Mouse (Mus musculus): ENCODE data around the gene Cphx3. TPM values are rescaled to one million over a fixed set of nuclear protein-coding genes. Genes with fewer than 3 reads are reported as not detected.
"Not testable (repeated sequence)": the region's sequence is repeated elsewhere in the genome, so short reads cannot be mapped to it uniquely, and the experiment has no call there.

The Cphx3 gene
- total RNA-seq, 2 experiments from 2014 or later = not detected

DNA sequence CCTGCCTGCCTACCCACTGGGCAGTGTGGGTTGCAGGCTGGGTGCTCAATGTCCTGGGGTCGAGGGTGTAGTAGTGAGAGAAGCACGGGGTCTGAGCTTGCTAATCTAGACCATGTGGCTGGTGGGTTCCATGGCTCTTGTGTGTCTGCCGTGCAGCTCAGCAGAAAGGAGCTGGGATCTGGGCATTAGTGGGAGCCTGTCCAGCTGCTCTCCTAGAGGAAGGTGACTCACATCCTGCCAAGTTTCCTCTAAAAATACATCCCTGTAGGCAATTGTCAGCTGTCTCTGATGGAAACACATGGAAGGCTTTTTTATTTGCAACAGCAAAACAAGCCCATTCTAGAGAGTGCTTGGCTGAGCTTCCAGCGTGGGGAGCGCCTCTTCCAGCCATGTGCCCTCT is 80.3 kb downstream of the Cphx3 start:
- DNase-seq; intact Hi-C loops (cut with DNase I; ENCODE audit: low total_unique reads): not testable (repeated sequence)

DNA sequence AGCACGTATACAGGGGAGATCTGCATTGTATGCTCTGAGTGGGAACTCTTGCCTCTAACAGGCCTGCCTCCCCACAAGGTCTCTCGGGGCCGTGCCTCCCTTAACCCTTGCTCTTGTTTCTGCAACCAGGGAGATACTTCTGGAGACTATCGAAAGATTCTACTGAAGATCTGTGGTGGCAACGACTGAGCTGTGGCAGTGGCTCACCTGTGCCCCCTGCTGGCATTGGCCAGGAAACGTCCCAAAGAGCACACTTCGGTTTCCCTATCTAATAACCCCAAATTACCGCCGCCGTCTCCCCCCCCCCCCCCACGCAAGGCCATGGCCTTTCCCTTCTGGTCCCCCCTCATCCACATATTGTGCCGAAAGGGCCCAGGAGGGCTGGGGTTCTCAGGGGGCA is 83.2 kb downstream of the Cphx3 start:
- DNase-seq; intact Hi-C loops (cut with DNase I; ENCODE audit: low total_unique reads): not testable (repeated sequence)

DNA sequence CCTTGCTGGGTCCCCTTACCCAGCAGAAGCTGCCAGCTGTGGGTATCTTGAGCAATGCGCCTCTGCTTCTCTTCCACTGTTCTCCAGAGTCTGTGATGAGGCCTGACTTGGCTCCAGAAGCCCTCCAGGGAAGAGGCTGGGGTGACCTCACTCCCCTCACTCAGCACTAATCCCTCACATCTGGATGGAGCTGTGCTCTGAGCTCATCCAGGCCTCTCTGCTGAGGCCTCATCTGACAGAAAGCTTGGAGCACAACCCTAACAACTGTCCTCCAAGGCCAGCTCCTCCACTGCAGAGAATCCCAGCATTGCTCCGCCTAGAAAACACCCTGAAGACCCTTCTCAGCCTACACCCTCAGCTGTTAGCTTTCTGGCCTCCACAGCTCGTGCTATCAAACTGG is 91.9 kb downstream of the Cphx3 start:
- DNase-seq; intact Hi-C loops (cut with DNase I; ENCODE audit: low total_unique reads): not testable (repeated sequence)

DNA sequence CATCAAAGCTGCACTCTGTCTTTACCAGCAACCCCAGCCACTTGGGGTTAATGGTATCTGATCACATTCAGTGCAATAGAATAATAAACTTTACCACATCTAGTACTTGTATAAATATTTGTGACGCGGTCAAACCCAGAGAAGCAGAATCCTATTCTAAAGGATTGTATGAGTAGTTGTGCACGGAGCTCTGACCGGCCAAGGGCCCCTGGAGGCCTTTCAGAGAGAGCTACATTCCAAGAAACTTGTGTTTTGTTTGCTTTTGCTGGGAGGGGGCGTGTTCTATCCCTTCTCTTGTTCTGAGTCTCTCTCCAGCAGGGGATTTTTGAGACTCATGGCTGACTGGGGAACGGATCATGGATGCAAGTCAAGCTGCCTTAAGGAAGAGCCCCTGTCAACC is 92.9 kb downstream of the Cphx3 start:
- DNase-seq; intact Hi-C loops (cut with DNase I; ENCODE audit: low total_unique reads): not testable (repeated sequence)

DNA sequence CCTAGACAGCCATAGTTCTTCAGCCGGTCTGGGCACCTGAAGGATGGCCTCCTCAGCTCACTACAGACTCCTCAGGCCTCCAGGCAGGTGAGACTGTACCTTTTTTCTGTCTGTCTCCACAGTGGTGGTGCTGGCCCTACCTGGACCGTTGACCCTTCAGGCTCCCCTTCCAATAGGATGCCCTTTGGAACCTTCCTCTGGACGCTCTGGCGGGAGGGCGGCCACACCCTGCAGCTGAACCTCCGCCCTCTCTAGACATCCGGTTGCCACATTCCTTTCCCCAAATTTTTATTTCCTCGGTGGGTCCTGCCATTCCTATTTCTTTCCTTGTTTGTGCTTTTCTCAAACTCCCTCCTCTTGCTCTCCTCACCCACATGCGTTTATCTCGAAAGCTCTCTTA is 99.6 kb downstream of the Cphx3 start:
- intact Hi-C loops (cut with DNase I; ENCODE audit: low total_unique reads); DNase-seq: not testable (repeated sequence)

DNA sequence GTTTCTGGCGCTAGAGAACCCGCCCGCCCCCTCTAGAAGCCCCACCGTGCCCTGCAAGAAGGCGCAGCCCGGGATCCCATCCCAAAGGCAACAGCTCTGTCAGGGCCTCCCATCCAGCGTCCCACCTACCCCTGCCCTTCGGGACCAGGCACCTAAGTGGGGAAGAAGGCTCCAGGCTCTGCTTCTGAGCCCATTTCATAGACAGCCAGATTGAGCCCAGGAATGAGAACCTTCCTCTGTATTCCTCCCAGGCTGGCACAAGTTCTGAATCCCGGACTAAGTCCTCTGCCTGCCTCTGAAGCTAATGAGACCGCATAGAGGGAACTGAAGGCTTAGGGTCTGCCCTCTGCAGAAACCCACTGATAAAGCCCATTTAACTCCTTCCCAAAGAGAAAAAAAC is 100.3 kb downstream of the Cphx3 start, which contains the start of gene Plac9b:
Gene Plac9b, minus strand, starts transcription at position 101 of the 400 bp plus-strand sequence.
- intact Hi-C loops (cut with DNase I; ENCODE audit: low total_unique reads); DNase-seq: not testable (repeated sequence)

DNA sequence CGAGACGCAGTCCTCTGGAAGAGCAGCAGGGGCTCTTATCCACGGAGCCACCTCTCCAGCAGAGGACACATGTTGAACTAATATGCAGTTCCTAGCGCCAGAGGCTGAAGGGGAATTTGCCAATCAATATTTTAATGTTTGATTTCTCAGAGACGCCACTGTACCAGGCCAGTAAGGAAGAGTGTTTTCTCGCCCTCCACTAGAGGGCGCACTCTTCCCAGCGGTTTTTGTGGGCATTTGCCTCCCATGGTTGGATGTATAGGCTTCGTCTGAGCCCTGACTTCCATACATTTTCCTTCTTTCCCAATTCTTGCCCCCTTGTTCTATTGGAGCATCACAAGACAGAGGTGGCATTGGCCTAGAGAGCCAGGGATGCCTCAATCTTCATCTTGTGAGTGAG is 104.5 kb downstream of the Cphx3 start:
- intact Hi-C loops (cut with DNase I; ENCODE audit: low total_unique reads); DNase-seq: not testable (repeated sequence)

DNA sequence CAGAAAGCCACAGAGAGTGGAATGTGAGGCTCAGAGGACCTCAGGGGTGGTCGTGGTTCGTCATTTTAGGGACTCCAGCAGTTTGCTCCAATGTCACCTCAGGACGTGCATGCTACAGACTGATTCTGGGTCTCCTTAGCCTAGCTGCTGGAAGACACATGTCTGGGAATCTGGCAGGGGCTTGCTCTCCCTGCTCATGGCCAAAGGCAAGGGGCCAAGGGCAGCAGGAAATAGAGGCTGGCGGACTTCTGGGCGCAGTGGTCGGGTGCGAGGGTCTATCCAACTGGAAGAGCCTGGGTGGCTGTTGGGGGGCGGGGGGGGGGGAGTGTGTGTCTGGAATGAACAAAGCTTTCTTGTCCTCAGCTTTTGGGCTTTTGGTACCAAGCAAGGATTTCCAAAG is 106.3 kb downstream of the Cphx3 start:
- DNase-seq; intact Hi-C loops (cut with DNase I; ENCODE audit: low total_unique reads): not testable (repeated sequence)

DNA sequence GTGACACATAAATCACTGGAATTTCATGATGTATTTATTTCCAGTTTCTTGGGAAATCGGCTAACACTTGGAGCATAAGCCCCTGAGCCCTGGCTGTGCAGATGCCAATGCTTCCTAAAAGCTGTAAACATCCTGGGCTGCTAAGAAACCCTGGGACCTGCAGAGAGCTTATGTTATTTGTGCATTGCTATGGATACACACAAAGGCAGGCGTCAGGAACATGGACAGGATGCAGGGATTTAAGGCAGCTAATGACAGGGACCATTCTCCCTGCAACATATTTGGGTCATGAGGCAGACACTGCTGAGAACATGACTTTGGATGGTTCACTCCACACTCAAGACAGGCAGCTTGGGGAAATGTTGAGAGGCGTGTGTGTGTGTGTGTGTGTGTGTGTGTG is 115.8 kb downstream of the Cphx3 start:
- intact Hi-C loops (cut with DNase I; ENCODE audit: low total_unique reads); DNase-seq: not testable (repeated sequence)

DNA sequence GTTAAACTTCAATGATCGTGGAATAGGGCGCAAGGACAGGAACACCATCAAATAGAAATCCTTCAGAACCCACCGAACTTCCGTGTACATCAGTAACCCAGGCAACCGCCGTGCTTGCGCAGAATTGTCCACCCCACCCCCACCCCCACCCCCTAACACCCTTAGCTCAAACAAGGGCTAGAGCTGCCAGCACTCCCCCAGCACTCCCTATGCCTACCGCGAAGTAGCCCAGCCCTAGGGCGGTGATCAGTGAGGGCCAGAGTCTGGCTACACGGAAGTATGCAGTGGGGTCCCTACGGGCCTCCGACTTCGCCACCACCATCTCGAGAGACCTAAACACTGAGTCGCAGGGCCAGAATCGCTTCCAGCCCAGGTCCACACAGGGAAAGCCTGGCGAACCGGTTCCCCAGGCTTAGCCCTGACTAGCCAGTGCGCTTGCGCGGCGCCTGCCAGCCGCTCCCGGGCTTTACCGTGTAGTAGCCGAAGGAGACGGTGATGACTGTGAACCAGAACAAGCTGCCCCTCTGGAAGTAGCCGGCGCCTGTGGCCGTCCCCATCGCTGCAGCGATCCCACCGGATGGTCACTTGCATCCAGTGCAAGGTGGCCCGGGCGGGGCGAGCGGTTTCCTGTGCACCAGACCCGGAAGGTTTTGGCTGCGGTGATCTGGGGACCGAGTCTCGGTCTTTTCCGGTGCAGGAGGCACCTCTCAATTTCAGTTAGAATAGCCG is 124.3 kb downstream of the Cphx3 start:
- intact Hi-C loops (cut with DNase I; ENCODE audit: low total_unique reads); DNase-seq: not testable (repeated sequence)

DNA sequence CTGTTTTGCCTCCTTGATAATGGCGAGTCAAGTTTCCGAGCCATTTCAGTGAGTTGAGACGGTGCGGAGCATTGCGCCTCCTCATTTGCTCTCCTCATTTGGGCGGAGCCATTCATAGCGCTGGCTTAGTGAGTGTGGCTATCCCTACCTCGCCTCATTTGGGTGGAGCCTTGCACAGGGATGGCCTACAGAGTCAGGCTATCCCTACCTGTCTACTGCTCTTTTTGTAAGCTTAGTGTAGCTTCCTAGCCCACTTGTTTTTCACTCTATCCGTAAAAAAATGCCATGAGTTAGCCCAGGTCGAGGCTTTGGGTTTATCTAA is 124.8 kb downstream of the Cphx3 start, which contains the start of gene Tmem254b:
Gene Tmem254b, minus strand, starts transcription at position 116 of the 322 bp plus-strand sequence.
- intact Hi-C loops (cut with DNase I; ENCODE audit: low total_unique reads); DNase-seq: not testable (repeated sequence)

DNA sequence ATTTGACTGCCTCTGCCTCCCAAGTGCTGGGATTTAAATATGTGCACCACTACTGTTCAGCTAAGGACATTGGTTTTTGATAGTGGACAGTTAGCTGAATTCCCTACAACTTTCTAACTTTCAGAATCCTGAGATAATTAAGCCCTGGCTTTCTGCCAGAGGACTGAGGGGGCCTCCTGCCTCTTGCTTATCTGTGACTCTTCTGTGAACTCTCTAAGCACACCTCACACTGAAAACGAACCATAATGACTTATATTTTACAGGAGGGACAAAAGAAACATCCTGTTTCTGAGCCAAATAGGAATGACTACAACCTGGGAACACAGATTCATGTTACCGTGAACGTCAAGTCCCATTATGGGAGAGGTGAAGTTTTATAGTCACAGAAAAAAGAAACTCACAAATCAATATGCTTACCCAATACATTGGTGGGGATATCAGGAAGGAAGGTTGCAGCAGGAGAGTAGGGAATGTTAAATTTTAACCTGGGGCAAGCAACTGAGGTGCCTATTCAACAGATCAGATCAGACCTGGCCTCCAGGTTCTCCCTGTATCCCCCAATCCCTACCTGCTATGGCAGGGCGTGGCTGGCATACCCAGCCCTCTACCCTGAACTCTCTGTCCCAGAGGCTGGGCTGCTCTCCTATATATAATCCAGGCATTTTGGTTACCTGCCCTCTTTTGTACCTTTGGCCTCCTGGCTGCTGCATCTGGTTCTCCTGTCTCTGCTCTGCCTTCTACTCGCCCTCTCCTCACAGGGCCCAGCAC is 134.3 kb downstream of the Cphx3 start:
- intact Hi-C loops (cut with DNase I; ENCODE audit: low total_unique reads); DNase-seq: not testable (repeated sequence)

DNA sequence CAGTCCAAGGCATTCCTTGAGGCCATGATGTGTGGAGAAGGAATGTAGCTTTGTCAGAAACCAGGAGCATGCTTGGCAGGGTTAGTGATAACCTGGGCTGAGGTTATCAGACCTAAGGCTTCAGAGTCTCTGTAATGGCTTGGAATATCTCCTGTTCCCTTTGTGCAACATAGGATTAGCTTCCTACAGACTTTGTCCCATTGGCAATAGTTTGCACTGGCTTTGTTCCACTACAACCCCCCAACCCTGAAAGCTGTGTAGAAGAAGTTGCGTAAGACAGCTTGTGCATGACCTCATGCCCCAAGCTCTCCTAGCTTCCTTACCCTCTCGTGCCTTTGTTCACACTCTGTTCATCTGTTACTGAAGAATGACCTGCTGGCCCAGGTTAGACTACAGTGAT is 155.1 kb downstream of the Cphx3 start:
- intact Hi-C loops (cut with DNase I; ENCODE audit: low total_unique reads); DNase-seq: not testable (repeated sequence)

DNA sequence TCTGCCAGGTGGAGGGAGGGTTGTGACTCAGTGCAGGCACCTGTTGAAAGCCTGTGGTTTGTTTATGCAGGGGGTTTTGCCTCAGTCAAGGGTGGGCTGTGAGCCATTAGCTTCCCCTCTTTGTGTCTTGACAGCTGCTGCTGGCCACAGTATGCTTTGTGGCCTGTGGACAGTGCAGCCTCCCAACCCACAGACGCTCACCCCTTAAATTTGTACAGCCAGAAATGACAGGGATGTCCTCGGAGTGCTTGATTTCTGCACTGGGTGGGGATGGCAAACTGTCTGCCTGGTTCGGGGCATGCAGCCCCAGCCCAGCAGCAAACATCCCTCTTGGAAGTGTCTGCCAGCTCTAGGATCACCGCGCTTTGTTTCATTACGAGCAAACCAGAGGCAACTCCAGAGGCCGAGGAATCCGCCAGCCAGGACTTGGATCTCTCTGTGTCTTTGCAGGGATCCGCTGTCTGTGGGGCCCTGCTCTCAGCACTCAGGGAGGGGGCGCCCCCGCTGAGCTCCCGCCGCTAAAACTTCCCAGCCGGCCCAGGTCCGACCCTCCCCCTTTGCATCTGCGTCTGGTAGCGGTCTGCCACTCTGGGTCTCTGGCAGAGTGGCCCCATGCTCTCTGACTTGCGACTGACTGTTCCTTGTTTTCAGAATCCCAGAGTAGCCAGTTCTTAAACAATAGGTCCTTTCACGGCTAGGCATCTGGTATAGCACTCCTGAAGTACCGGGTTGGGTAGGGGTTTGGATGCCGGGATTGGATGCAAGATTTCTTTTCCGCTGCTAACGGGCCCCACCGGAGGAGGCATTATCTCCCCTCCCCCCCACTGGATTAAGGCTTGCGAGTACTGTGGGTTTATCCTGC is 175.9 kb downstream of the Cphx3 start, which contains the start of gene Duxbl3:
Gene Duxbl3, plus strand, starts transcription at position 207 of the 862 bp plus-strand sequence.
- DNase-seq; intact Hi-C loops (cut with DNase I; ENCODE audit: low total_unique reads): not testable (repeated sequence)

DNA sequence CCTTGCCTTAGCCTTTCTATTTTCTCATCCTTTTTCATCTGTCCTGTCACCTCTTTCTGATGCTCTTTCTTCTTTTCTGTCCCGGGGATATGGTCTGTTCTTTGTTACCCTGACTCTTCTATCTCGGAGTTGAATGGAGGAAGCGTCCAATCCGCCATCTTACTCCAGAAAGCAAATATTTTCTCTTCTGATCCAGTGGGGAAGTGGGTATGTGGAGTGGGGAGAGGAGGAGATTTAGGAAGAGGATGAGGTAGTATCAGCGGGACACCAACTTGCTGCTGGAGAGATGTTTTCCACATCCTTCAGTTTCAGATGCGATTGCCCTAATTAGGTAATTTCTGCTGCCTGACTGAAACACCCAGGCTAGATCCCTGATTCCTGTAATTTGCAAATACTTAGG is 176.6 kb downstream of the Cphx3 start:
- DNase-seq; intact Hi-C loops (cut with DNase I; ENCODE audit: low total_unique reads): not testable (repeated sequence)

Other genes starting within 250 kb of the Cphx3 start
- gene Anxa11, start 240.1 kb upstream of the Cphx3 start, total RNA-seq (2021) = 10 to 100 TPM; 83.7 to 85.1 TPM
- gene Plac9a, start 179.2 kb upstream of the Cphx3 start, total RNA-seq (2021) = 1 to 10 TPM; 2.9 to 3.6 TPM
- 1 to 10 TPM; 1.3 to 1.7 TPM for gene Tmem254a, start 154.6 kb upstream of the Cphx3 start, total RNA-seq (2021)
- under 1 TPM in 1 of 2 experiments, not detected in 1; 0.16 TPM for gene Cphx1, start 144.0 kb upstream of the Cphx3 start, total RNA-seq (2021)
- under 1 TPM; 0.43 to 0.80 TPM for gene Duxbl1, start 103.7 kb upstream of the Cphx3 start, total RNA-seq (2021)
- 10 to 100 TPM in 1 of 2 experiments, 1 to 10 TPM in 1; 7.5 to 11.7 TPM for gene Gm9780, start 39.6 kb upstream of the Cphx3 start, total RNA-seq (2021)
- gene Tmem254c, start 14.9 kb upstream of the Cphx3 start, total RNA-seq (2021) = 10 to 100 TPM; 10.5 to 12.4 TPM
- gene Cphx2, start 781 bp upstream of the Cphx3 start, total RNA-seq (2021) = not detected
- gene Duxbl2, start 36.1 kb downstream of the Cphx3 start, total RNA-seq (2021) = under 1 TPM in 1 of 2 experiments, not detected in 1; 0.84 TPM
- gene Plac9b, start 100.2 kb downstream of the Cphx3 start, total RNA-seq (2021) = 10 to 100 TPM; 57.4 to 72.8 TPM
- 1 to 10 TPM; 3.3 to 3.8 TPM for gene Tmem254b, start 124.7 kb downstream of the Cphx3 start, total RNA-seq (2021)
- gene Duxbl3, start 175.7 kb downstream of the Cphx3 start, total RNA-seq (2021) = under 1 TPM in 1 of 2 experiments, not detected in 1; 0.64 TPM